Mouse (Mus musculus) kidney, adult 18-20 months (tissue): ENCODE results near the gene Kif3b.
"Not testable (repeated sequence)": the region's sequence is repeated elsewhere in the genome, so short reads cannot be mapped to it uniquely, and the experiment has no call there.

Experiments
- DNase-seq: peaks from one replicate; pipeline ENCODE4 v3.0.0; 2021

Gene Kif3b

DNA sequence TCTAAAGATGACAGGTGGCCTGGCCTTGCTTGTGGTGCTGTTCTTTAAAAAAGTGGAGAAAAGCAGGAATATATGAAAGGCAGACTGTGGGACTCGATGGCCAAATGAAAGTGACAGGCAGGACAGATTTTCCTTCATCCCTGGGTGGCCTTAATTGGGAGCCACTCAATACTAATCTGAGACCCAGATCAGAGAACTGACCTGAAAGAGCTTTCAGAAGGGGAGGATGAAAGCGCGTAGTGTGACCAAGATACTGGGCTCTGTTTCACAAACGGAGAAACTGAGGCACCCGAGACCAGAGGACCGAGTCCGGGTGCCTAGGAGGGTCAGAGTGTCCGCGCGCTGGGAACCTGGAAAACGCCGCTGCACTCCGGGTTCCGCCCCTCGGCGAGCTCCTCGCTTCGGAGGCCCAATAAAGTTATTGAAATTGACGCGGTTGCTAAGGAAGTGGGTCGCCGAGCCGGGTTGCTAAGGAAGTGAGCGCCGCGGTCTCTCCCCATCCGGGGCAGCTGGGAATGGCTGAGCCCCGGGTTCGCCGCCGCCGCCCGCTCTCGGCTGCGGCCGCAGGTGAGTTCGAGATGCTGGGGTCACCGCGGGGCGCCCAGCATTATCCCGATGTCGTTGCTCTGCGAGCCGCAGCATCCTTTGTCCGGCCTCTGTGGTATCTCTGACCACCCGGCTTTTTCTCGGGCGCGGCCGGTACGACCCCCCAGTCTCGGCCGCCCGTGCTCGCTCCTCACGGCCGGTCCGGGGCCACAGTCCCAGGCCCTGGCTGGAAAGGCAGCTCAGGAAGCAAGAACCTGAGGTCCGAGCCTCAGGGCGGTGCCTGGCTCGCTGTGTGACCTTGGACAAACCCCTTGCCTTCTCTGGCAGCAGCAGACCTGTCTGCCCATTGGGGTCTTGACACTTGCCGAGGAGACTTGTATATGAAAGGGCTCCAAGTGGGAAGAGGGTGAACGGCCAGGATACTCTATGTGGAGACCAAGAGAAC lies at the start of gene Kif3b:
Gene Kif3b, plus strand, starts transcription at position 476 of the 991 bp plus-strand sequence.
- DNase-seq, result peak; percentile 85

DNA sequence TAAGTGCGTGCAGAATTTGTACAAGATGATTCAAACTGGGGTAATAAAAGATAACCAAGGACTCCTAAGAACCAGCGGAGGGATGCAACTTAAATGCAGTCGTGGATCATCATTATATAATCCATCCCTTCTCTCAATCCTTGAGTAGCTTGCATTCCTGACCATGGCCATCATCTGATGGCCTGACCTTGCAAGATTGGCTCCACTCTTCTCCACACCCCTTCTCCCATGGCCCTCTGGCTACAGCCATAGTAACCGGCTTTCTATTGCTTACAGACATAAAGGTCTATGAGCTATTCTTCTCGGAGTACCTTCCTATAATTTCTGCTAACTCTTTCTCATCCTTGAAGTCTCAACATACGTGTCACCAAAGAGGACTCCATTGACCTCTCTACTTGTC lies 49.1 kb upstream of the Kif3b start:
- no peak for DNase-seq

DNA sequence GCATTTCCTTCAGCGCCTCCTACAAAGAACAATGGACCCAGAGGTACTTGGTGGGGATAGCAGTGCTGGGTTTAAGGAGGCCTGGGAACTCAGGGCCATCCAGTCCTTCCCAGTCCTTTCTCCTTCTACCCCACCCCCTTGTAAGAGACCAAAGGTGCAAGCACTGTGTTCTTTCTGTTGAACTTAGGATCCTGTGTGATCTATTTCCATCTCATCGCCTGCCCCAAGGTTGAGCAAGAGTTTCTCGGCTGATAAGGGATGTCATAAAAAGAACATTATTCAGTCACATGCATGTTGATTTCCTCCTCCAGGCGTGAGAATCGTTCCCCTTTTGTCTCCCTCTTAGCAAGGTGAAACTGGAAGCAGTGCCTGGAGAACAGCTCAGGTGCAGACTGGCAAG lies 41.5 kb upstream of the Kif3b start:
- DNase-seq, result no peak

DNA sequence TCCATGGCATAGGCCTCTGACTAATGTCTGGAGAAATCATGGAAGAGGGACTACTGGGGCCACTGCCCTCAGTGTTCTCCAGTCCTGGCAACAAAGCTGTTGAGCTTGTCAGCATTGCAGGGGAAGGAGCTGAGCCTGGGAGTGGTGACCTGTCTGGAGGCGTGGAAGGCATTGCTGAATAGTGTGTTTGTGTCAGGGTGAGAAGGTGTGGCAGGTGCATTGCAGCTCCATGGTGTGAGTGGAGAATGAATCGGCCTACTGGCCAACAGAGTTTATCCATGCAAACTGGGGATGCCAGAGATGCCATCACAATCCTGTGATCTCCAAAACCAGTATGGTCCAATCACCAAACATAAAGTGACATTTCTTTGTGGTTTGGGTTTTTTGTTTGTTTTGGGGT lies 34.6 kb upstream of the Kif3b start:
- DNase-seq, result no peak

DNA sequence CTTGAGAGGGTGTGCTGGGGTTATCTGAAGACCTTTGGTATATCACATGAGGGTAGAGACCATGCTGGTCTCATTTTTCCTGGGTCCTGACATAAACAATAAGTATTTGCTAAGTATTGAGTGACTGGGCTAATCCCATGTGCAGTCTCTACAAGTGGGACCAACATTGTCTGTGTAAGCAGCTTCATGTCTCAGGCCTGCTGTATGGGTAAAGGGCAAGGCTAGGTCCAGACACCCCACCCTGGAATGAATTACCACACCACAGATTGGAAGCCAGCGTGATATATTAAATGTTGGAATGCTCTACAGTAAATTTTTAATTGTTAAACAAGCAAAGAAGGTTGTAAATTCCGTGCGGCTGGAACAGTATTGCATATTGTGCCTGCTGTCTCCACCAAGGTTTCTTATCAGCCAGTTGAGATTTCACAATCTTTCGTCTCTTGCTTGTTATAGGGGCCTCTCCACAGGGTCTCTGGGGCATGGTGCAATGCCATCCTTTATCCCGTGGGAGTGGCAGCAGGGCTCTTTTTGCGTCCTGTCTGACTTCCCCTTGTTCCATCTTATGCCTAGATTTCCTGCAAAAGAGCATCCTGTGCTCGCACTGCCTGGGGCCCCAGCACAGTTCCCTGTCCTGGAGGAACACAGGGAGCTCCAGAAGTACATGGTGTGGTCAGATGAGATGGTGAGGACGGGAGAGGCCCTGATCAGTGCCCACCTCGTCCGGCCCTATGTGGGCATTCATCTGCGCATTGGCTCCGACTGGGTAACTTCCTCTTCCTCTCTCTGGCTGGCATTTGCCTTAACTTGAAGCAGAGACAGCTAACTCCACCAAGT lies 32.0 kb upstream of the Kif3b start:
- DNase-seq, result no peak

DNA sequence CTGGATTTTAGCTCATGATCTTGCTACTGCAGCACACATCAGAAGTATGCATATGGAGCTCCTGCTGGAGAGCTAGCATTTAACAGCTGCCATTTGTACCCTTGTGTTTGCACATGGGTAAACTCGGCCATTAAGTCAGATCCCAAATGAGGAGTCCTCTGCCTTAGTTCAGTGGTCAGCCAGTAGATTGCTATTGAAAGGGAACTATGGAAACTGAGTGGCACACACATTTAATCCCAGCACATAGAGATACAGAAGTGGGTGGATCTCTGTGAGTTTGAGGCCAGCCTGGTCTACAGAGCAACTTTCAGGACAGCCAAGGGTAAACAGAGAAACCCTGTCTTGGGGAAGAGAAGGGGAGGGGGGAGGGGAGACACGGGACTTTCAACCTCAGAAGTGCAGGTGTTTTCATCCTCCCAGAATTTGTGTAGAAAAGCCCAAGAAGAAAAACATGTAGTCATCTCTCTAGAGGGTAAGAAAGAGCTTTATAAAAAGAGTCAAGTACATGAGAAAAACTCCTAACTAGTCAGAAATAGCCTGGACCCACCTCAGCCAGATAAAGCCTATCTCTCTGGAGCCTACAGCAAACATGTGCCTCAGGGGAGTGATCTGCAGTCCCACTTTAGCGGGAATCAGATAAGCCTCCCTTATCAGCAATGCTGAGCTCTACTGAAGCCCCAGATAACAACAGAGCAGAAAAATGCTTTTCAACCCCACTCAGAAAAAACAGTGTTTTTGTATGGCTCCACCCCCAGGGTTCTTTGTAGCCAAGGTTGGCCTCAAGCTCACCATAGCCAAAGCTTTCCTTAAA lies 31.1 kb upstream of the Kif3b start:
- no peak for DNase-seq

DNA sequence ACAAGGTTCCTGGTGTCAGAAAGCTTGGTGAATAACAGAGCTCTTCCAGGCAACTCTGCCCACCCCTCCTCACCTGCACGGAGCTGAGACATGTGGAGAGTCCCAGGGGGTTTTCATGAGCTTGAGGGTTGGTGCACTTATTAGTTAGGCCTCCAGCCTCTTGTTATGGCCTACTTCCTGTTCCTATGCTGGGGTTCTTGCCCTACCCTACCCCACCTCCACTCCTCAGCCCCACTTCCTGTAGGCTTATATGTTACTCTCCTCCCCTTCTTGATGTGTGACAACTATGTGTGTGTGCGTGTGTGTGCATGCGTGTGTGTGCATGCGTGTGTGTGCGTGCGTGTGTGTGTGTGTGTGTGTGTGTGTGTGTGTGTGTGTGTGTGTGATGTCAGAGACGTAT lies 28.2 kb upstream of the Kif3b start:
- DNase-seq, result no peak

DNA sequence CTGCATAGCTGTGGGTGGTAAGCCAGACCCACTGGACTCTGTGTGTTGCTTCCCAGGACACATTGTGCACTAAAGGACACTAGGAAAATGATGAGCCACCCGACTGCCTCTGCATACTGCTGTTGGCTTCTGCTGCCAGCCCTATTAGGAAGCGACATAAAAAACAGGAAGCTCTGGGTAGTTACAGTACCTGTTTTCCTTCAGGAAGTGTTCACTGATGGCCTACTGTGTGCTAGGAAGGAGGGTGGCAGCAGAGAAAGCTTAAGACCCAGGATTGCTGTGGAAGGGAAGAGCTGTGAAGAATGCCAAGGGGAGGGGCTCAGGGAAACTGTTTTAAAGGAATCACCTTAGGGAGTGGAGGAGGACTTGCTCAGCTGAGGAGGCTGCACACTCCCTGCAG lies 23.9 kb upstream of the Kif3b start:
- no peak for DNase-seq

DNA sequence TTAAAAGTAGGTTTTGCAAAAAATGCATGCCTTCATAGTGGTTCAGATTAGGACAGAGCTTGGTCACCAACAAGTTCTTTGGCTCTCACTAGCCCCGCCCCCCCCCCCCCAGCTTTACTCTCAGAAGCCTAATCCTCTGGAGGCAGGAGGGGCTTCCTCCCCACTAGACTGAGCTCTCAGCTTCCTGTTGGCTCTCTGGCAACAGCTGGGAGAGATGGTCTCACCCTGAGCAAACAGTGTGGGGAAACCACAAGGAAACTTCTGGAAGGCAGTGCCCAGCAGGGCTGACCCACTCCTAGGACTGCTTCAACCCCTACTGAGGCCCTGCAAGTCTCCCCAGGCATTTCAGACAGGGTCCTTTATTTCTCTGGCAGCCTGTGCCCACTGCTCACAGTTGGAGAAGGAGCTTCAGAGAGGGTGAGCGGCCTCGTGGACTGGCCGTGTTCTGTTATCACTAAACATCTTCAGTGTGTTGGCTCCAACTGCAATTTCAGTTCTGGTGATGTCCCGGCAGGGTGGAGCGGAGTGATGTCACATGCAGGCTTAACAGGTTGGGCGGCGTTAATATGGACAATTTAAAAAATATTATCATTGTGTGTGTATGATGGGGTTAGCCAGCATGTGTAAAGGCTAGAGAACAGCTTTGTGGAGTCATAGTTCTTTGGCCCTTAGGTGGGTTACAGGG lies 20.8 kb upstream of the Kif3b start:
- not testable (repeated sequence) for DNase-seq

DNA sequence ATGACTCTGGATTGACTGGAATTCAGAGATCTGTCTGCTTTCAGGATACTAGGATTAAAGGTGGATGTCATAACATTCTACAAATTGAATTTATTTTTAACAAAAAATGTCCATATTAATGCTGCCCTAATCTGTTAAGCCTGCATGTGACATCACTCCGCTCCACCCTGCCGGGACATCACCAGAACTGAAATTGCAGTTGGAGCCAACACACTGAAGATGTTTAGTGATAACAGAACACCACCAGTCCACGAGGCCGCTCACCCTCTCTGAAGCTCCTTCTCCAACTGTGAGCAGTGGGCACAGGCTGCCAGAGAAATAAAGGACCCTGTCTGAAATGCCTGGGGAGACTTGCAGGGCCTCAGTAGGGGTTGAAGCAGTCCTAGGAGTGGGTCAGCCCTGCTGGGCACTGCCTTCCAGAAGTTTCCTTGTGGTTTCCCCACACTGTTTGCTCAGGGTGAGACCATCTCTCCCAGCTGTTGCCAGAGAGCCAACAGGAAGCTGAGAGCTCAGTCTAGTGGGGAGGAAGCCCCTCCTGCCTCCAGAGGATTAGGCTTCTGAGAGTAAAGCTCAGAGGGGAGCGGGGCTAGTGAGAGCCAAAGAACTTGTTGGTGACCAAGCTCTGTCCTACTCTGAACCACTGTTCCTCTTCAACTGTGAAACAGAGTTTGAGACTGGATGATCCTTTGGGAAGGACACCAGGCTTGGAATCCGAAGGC lies 16.9 kb upstream of the Kif3b start:
- DNase-seq, result not testable (repeated sequence)

DNA sequence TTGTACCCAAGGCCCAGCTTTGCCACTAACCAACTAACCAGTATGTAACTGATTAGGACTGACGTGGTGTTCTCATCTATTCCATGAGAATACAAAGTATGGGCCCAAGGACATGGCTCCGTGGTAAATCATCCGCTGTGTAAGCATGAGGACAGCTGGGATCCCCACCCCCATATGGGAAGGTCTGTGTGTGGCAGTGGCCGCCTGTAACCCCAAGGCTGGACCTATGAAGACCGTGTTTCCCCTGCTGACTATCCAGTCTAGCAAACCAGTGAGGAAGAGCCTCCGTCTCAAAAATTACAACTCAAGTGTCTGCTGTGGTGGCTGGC lies 16.3 kb upstream of the Kif3b start:
- no peak for DNase-seq

DNA sequence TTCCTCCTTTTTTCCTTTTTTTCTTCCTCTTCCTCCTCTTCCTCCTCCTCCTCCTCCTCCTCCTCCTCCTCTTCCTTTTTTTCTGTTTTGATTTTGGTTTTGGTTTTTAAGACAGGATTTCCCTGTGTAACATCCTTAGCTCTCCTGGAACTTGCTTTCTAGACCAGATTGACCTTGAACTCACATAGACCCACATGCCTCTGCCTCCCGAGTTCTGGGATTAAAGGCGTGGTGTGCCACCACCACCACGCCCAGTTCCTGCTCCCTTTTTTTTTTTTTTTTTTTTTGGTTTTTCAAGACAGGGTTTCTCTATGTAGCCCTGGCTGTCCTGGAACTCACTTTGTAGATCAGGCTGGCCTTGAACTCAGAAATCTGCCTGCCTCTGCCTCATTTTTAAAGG lies 15.6 kb upstream of the Kif3b start:
- not testable (repeated sequence) for DNase-seq

DNA sequence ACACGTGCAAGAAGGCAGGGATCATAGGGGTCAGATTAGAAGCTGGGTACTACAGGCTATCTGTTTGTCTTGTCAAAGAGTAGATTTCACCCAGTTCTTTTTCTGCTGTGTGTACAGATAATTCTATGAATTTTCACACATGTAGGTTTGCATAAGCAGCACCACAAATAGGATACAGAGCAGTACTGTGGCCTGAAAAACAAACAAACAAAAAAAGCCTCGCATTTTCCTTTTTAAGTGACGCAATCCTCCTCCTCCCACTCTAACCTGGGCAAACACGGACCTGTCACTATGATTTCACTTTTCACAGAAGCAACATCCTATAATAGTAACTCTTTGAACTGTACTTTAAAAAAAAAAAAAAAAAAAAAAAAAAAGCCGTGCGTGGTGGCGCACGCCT lies 14.8 kb upstream of the Kif3b start:
- no peak for DNase-seq

DNA sequence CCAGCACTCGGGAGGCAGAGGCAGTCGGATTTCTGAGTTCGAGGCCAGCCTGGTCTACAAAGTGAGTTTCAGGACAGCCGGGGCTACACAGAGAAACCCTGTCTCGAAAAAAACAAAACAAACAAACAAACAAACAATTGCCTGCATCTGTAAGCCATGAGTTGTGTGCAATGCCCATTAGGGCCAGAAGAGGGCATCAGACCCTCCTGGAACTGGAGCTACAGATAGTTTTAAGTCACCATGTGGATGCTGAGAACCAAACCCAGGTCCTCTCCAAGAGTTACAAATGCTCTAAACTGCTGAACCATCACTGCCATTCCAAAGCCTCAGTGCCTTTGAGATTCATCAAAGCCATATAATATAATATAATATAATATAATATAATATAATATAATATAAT lies 14.4 kb upstream of the Kif3b start:
- not testable (repeated sequence) for DNase-seq

DNA sequence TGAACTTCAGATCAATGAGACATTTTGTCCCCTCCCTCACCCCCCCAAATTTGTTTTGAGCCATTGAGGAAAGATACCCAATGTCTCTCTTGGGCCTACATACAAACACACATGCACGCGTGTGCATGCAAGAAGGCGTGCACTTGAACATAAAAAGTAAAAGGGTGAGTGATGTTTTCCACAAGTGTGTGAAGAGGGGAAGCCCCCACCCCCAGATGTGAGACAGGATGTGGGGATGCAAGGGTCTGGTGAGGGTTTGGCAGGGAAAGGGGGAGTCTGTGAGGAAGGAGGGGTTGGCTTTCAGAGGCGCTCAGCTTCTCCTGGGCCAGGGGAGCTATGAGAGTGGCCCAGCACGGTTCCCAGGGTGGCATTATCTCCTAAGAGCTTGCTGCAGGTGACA lies 12.9 kb upstream of the Kif3b start:
- DNase-seq, result no peak

DNA sequence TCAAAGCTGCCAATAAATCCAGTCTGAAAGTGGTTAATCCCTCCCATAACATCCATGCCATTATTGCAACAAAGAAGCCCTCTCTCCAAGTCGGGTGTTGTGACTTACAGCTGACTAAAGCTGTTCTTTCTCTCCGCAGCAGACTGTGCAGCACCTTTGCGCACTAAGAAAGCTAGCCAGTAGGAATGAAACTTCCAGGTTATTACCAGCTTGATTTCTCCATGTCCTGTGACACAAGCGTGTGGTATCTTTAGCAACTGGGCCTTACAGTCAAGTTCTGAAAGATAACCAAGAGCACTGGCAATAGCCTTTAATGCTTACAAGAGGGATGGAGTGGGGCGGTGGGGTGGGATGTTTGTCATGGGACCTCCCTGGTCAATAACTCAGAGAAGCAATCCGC lies 7.3 kb upstream of the Kif3b start:
- no peak for DNase-seq

DNA sequence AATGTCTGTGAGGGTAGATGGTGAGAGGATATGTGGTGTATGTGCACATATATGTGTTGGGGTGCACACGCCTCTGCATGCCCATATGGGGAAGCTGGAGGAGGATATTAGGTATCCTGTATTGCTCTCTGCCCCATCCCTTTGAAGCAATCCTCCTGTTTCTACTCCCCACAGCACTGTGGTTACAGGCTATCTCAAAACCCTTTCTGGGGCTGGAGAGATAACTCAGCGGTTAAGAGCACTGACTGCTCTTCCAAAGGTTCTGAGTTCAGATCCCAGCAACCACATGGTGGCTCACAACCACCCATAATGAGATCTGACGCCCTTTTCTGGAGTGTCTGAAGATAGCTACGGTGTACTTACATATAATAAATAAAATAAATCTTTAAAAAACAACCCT lies 4.7 kb upstream of the Kif3b start:
- no peak for DNase-seq

DNA sequence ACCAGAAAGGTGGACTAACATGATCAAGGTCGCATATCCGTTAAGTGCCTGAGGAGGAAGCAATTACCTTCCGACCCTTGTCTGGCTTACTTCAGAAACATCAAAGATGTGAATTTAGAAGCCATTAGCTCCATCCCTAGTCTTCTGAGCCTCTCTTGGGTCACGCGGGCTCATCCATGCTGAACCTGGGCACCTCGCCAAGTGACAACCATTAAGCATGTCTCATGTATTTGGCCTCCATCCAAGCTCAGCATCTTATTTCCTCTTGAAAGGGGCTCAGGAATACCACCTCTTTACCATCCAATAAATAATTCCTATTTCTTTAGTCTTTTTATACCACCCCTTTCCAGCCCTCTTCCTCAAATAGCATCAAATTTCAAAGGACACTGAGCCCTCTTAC lies 3.4 kb upstream of the Kif3b start:
- DNase-seq, result no peak

DNA sequence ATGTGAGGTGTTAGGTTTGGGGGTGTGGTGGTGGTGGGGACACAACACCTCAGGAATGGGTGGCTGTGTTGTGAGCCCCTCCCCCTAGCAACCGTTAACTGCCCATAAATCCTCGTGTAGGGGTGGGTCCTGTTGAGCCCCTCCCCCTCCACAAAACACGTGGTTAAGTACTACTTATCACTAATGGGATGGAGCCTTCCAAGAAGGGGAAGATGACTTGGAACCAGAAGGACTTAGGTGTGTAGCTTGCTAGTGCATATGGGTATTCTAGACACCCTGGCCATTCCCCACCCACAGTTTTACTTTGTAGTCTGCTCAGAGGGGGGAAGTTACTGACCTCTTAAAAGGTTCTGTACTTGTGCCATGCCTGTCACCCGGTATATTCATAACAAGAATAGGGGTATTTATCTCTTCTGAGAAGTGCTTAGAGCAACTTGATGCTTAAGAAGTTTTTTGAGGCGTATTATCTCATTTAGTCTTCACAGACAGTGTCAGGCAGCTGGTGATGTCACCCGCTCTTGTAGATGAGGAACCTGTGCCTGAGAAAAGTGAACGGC lies 1.2 kb downstream of the Kif3b start:
- no peak for DNase-seq

DNA sequence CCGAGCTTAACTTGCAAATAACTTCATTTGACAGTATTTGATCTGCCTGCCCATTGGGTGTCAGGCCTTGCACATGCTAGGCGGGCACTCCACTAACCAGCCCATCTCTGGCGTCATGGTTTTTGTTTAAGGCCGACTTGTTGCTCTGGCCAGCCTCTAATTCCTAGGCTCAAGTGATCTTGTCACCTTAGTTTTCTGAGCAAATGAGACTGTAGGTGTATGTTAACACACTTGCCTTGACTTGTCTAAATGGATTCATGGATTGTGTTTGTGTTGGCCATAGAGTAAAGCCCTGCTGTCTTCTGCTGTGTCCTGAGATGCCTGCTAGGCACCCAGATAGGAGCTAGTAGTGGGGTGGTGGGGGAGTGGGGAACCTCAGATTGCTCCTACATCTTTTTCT lies 4.0 kb downstream of the Kif3b start:
- DNase-seq, result no peak

DNA sequence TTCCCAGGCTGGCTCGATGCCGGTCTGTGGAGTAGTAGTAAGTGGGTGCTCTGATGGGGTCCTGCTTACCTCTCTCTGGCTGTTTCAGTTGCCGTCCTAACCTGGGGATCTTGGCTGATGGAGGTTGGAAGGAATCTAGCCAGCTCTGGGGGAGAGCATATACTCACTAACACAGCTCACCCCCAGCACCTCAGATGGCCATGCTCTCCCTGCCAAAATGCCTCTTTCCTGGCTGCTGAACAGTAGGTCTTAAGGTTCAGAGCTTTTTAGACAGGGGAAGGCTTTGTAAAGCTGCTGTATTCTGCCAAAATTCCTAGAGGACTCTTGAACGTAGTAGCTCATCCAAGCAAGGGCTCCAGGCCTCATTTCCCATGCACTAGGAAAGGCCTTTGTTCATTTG lies 6.6 kb downstream of the Kif3b start:
- DNase-seq, result no peak

DNA sequence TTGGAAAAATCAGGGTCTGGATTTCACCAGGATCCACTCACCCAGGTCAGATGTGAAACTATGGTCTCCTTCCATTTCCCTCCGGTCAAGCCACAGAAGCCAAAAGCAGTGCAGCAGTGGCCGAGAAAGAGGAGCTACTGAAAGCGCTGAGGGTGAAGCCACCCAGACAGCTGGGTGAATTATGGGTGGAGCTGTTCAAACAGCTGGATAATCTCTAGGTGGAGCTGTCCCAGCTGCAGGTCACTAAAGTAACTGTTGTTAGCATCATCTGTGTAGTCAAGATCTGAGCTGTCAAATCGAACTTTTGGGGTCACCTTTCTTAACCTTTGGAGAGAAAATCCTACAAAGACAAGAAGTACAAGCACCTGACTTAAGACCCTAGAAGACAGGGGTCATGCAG lies 7.2 kb downstream of the Kif3b start:
- no peak for DNase-seq
